Mouse (Mus musculus) kidney, adult 2 months (tissue): ENCODE results near the gene Slc22a3. TPM values are rescaled to one million over a fixed set of nuclear protein-coding genes. Genes with fewer than 3 reads are reported as not detected.

Experiments used
- DNase-seq: peaks from one replicate; pipeline ENCODE4 v3.0.0; 2021
- H3K27ac ChIP-seq: fragments of 200-500 bp; 2 replicates; pipeline ENCODE4 v1.5.1; 2012; ENCODE audit warnings: low read depth, low read length, control low read depth, inconsistent platforms; ENCODE audit not compliant: insufficient read depth
- H3K27me3 ChIP-seq: fragments of 200-500 bp; replicated peaks from 2 replicates; pipeline ENCODE4 v1.6.1; 2012; ENCODE audit warnings: mild to moderate bottlenecking, moderate library complexity, low read length, inconsistent platforms; ENCODE audit not compliant: control insufficient read depth, insufficient read depth
- H3K36me3 ChIP-seq: fragments of 200-500 bp; 2 replicates; pipeline ENCODE4 v1.6.1; 2012; ENCODE audit warnings: mild to moderate bottlenecking, moderate library complexity, low read length, inconsistent platforms; ENCODE audit not compliant: control insufficient read depth, insufficient read depth
- H3K4me1 ChIP-seq: fragments of 200-500 bp; 2 replicates; pipeline ENCODE4 v1.6.1; 2011; ENCODE audit warnings: low read length; ENCODE audit not compliant: control insufficient read depth, insufficient read depth
- H3K4me3 ChIP-seq: fragments of 200-500 bp; 2 replicates; pipeline ENCODE4 v1.5.1; 2011; ENCODE audit warnings: mild to moderate bottlenecking, low read depth, low read length, control low read depth; ENCODE audit not compliant: insufficient read depth
- CTCF ChIP-seq: fragments of 200-500 bp; conservative IDR thresholded peaks from 2 replicates; pipeline ENCODE4 v1.5.1; 2011; ENCODE audit warnings: low read depth, mild to moderate bottlenecking, control low read depth, low read length, moderate library complexity, mixed read lengths; ENCODE audit not compliant: insufficient read depth, insufficient read length
- POLR2A ChIP-seq: fragments of 200-500 bp; IDR thresholded peaks from one replicate; pipeline ENCODE4 v1.6.1; 2011; ENCODE audit warnings: low read depth, low read length, control low read depth
- WGBS: fragments of 180-500 bp; shearing (Covaris S2); methylation state at CpG from one replicate; pipeline ENCODE4 v1.1.7; 2018; 5-methylcytosine and 5-hydroxymethylcytosine counted together
- polyA plus RNA-seq: library from polyadenylated mRNA; depleted of rRNA; stranded (reverse); fragments of >200 nt; gene quantifications from 2 replicates; pipeline ENCODE4 v1.2.3, GENCODE M21; 2012

Slc22a3 gene
- polyA plus RNA-seq, 1 experiment: 1.4 TPM

GRCm38 (mm10) chr17:12444561-12444960 lies 62.9 kb downstream of the Slc22a3 start:
- H3K27ac ChIP-seq: no peak overlapping the region
- H3K4me3 ChIP-seq: no peak overlapping the region
- DNase-seq: peak; percentile 57
- H3K36me3 ChIP-seq: no peaks in the 10 kb centered on the region
- H3K27me3 ChIP-seq: no peaks in the 10 kb centered on the region
- 52% methylated on average over 2 of the region's 2 CpGs for WGBS
- TF ChIP-seq POLR2A: no peak
- TF ChIP-seq CTCF: no peak
- no peaks in the 10 kb centered on the region for H3K4me1 ChIP-seq

GRCm38 (mm10) chr17:12437771-12438170 lies 69.7 kb downstream of the Slc22a3 start:
- no peaks in the 10 kb centered on the region for H3K36me3 ChIP-seq

GRCm38 (mm10) chr17:12431707-12432106 lies 75.8 kb downstream of the Slc22a3 start:
- 57% methylated on average over 5 of the region's 5 CpGs for WGBS
- H3K27me3 ChIP-seq: no peaks in the 10 kb centered on the region
- no peak overlapping the region for H3K27ac ChIP-seq
- H3K36me3 ChIP-seq: no peaks in the 10 kb centered on the region
- no peak overlapping the region for H3K4me3 ChIP-seq
- DNase-seq: no peak
- TF ChIP-seq CTCF (no peak), POLR2A (no peak)
- no peaks in the 10 kb centered on the region for H3K4me1 ChIP-seq

More at GRCm38 (mm10) chr17:12437771-12438170, 69.7 kb downstream of the Slc22a3 start:
- H3K4me1 ChIP-seq: no peaks in the 10 kb centered on the region
- DNase-seq: no peak
- no peak overlapping the region for H3K4me3 ChIP-seq
- TF ChIP-seq POLR2A: no peak
- TF ChIP-seq CTCF: no peak
- H3K27me3 ChIP-seq: no peaks in the 10 kb centered on the region
- WGBS: 51% methylated on average over 10 of the region's 10 CpGs
- no peak overlapping the region for H3K27ac ChIP-seq

- H3K36me3 ChIP-seq: no peaks in the 10 kb centered on the region
- H3K27me3 ChIP-seq: no peaks in the 10 kb centered on the region
- H3K27ac ChIP-seq: no peak overlapping the region
- DNase-seq: no peak
- no peaks in the 10 kb centered on the region for H3K4me1 ChIP-seq
- H3K4me3 ChIP-seq: no peak overlapping the region
- no peak for TF ChIP-seq CTCF
- no peak for TF ChIP-seq POLR2A
Measured at GRCm38 (mm10) chr17:12428369-12428768, 79.1 kb downstream of the Slc22a3 start.

GRCm38 (mm10) chr17:12427156-12427555 lies 80.3 kb downstream of the Slc22a3 start:
- no peak overlapping the region for H3K4me3 ChIP-seq
- no peak for DNase-seq
- H3K4me1 ChIP-seq: no peaks in the 10 kb centered on the region
- WGBS: 54% methylated on average over 3 of the region's 3 CpGs
- H3K27ac ChIP-seq: no peak overlapping the region
- no peaks in the 10 kb centered on the region for H3K36me3 ChIP-seq
- H3K27me3 ChIP-seq: no peaks in the 10 kb centered on the region
- TF ChIP-seq CTCF: no peak
- TF ChIP-seq POLR2A: no peak

- Histone ChIP-seq H3K4me3 (no peak overlapping the region), H3K4me1 (no peaks in the 10 kb centered on the region), H3K27me3 (no peaks in the 10 kb centered on the region), H3K36me3 (no peaks in the 10 kb centered on the region), H3K27ac (no peak overlapping the region)
- WGBS: 91% methylated on average over 1 of the region's 1 CpGs
- no peak for DNase-seq
- TF ChIP-seq POLR2A (no peak), CTCF (peak; percentile 16; the same call in 1 of the 2 replicates)
Measured at GRCm38 (mm10) chr17:12422143-12422542, 85.4 kb downstream of the Slc22a3 start.

- no peaks in the 10 kb centered on the region for H3K36me3 ChIP-seq
- H3K27ac ChIP-seq: no peak overlapping the region
- no peak for DNase-seq
- WGBS: 68% methylated on average over 16 of the region's 16 CpGs
- H3K27me3 ChIP-seq: no peaks in the 10 kb centered on the region
- no peaks in the 10 kb centered on the region for H3K4me1 ChIP-seq
- H3K4me3 ChIP-seq: no peak overlapping the region
- TF ChIP-seq CTCF (peak; percentile 56), POLR2A (no peak)
Measured at GRCm38 (mm10) chr17:12420886-12421574, 86.5 kb downstream of the Slc22a3 start.
